7 mouse cellular contexts compared by ENCODE assay signal in the genomic region with DNA sequence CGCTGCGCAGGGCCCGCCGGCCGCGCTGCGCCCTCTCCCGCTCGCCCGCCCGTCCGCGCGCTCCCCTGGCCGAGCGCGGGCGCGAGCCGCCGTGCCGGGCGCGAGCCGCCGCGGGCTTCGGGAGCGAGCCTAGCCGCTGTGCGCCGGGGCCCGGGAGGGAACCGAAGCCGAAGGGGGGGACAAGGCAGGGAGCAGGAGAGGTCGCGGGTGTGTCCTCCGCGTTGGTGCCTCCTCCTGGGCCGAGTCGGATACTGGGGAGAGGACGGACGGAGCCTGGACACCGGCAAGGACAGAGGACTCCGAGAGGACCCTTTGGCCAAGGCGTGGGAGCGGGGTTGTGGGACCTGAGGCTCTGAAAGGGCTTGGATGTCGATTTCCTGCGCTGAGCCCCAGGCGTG. TPM values are rescaled to one million over a fixed set of nuclear protein-coding genes. Genes with fewer than 3 reads are reported as not detected.
DNase-seq lines count a peak whose midpoint lies in the region; ATAC-seq and TF ChIP-seq lines count a peak whose summit lies in the region.

A gene (minus strand): TSS at position 57 of the 398 bp plus-strand sequence.

- peak; percentile 7 for DNase-seq in urinary bladder, postnatal 14 days (ENCODE audit: low spot score)
- DNase-seq in urinary bladder, adult 2 months (ENCODE audit: low spot score) = no peak
- DNase-seq in left cerebral cortex, adult 8-10 months (ENCODE audit: low spot score in 2 of 2) = no peak
- DNase-seq in spleen, postnatal 4 days (ENCODE audit: low spot score in 2 of 2) = no peak

- peak within 1 kb of the TSS; percentile 58 for H3K4me3 ChIP-seq in cortical plate, adult 2 months (ENCODE audit: insufficient read depth, low read length)
- peak within 1 kb of the TSS; percentile 65 for H3K4me3 ChIP-seq in heart, embryonic 16.5 days (ENCODE audit: low read length)
- peak within 1 kb of the TSS; percentile 71 for H3K4me3 ChIP-seq in midbrain, embryonic 13.5 days (replicated peaks)

- H3K36me3 ChIP-seq in heart, embryonic 16.5 days (ENCODE audit: control insufficient read depth, insufficient read depth) = no peaks in the 10 kb centered on the region
- H3K36me3 ChIP-seq in midbrain, embryonic 13.5 days = no peaks in the 10 kb centered on the region

- peaks cover 50% of the 10 kb centered on the region for H3K27me3 ChIP-seq in heart, embryonic 16.5 days (ENCODE audit: control insufficient read depth, insufficient read depth, low read length)
- H3K27me3 ChIP-seq in midbrain, embryonic 13.5 days = peaks cover 41% of the 10 kb centered on the region

- ATAC-seq in heart, embryonic 16.5 days (replicated peaks; ENCODE audit: extremely low read depth, insufficient read depth, low FRiP score) = peak; percentile 73
- peak; percentile 74 for ATAC-seq in midbrain, embryonic 13.5 days

- TF ChIP-seq CTCF in cortical plate, adult 2 months (IDR thresholded peaks at IDR 0.05; ENCODE audit: extremely low read depth, insufficient read depth, low read length) = no peak

- H3K27ac ChIP-seq in cortical plate, adult 2 months (ENCODE audit: insufficient read depth, low read length) = peak within 1 kb of the TSS; percentile 98
- no peak within 1 kb of the TSS for H3K27ac ChIP-seq in heart, embryonic 16.5 days (ENCODE audit: low read length)
- H3K27ac ChIP-seq in midbrain, embryonic 13.5 days = peak within 1 kb of the TSS; percentile 90

- H3K9ac ChIP-seq in heart, embryonic 16.5 days (ENCODE audit: low read length) = peak within 1 kb of the TSS; percentile 67
- H3K9ac ChIP-seq in midbrain, embryonic 13.5 days (replicated peaks) = peak within 1 kb of the TSS; percentile 80

- WGBS in heart, embryonic 16.5 days = under 1% methylated on average over 50 of the region's 50 CpGs
- 0% methylated on average over 25 of the region's 50 CpGs for WGBS in midbrain, embryonic 13.5 days

- H3K9me3 ChIP-seq in heart, embryonic 16.5 days (replicated peaks; ENCODE audit: control insufficient read depth, low read length) = peaks cover 2% of the 10 kb centered on the region
- H3K9me3 ChIP-seq in midbrain, embryonic 13.5 days = no peaks in the 10 kb centered on the region

- peak within 1 kb of the TSS; percentile 100 for H3K4me2 ChIP-seq in heart, embryonic 16.5 days (ENCODE audit: low read depth, low read length)
- peak within 1 kb of the TSS; percentile 90 for H3K4me2 ChIP-seq in midbrain, embryonic 13.5 days (replicated peaks)

- no peak for TF ChIP-seq POLR2A in cortical plate, adult 2 months (IDR thresholded peaks at IDR 0.05; ENCODE audit: extremely low read depth, insufficient read depth, low read length)

- H3K4me1 ChIP-seq in cortical plate, adult 2 months (ENCODE audit: control insufficient read depth, insufficient read depth, low read length) = peaks cover 7% of the 10 kb centered on the region
- 0 out of 2 replicates have a peak, but pooled peaks cover 3% of the 10 kb centered on the region for H3K4me1 ChIP-seq in heart, embryonic 16.5 days (ENCODE audit: control insufficient read depth, insufficient read depth, low read length)
- peaks cover 23% of the 10 kb centered on the region for H3K4me1 ChIP-seq in midbrain, embryonic 13.5 days (replicated peaks)

RNA-seq across cellular contexts. Expression of the gene that starts here (rescaled TPM):
- polyA plus RNA-seq in urinary bladder, adult 2 months (2012; rRNA removed) = 0.25 and 0.32 TPM in 2 replicates
- 58.7 and 61.3 TPM in 2 replicates for polyA plus RNA-seq in cortical plate, adult 2 months (2012; rRNA removed)
- polyA plus RNA-seq in heart, embryonic 16.5 days (2015; fragmentation: Nextera tagmentation; extraction: Ambion mirVana) = 0.15 and 0.26 TPM in 2 replicates
- total RNA-seq in left cerebral cortex, adult 8-10 months (2022) = 10 to 100 TPM; 43.0 to 54.1 (median 47.7) TPM
- polyA plus RNA-seq in midbrain, embryonic 13.5 days (2015; fragmentation: Nextera tagmentation; extraction: Ambion mirVana) = 5.9 and 6.4 TPM in 2 replicates

Comparison
In these comparisons a context has a peak if more than half of its experiments do, and no peak if none do; other contexts are left out.
1. Peak in ATAC-seq, H3K4me3 ChIP-seq, H3K9ac ChIP-seq and H3K4me2 ChIP-seq in heart, embryonic 16.5 days; RNA of the gene not detected or under 1 TPM.